Mouse (Mus musculus): ENCODE measurements around the gene Tmed6.

- TF ChIP-seq CEBPB (IDR thresholded peaks at IDR 0.05; ENCODE audit: low read depth) (no peak), CTCF (IDR thresholded peaks at IDR 0.05; ENCODE audit: control insufficient read depth, insufficient read depth, insufficient read length) (no peak), USF1 (IDR thresholded peaks at IDR 0.05; ENCODE audit: low read depth) (no peak), MYOD1 (IDR thresholded peaks at IDR 0.05; ENCODE audit: control insufficient read depth, insufficient read length, low read depth) (no peak), MYOG (IDR thresholded peaks at IDR 0.05; ENCODE audit: control insufficient read depth, extremely low read depth, insufficient read length) (no peak), MAX (IDR thresholded peaks at IDR 0.05) (no peak)
These were observed 23.2 kb upstream of the Tmed6 start for GRCm38 (mm10) chr8:107088526-107089063.
